Mouse (Mus musculus) stomach, embryonic 14.5 days (tissue): Measurements from ENCODE around the gene Cryl1. TPM values are rescaled to one million over a fixed set of nuclear protein-coding genes. Genes with fewer than 3 reads are reported as not detected.
A peak's percentile ranks its signal among the peaks of the same experiment; 100 is the strongest.

Source experiments
- ATAC-seq: fragments of 200-750 bp; cut with Nextera tagmentation; 2 replicates; pipeline ENCODE4 v1.8.0; 2017; ENCODE audit warnings: low read depth, moderate TSS enrichment; ENCODE audit not compliant: insufficient number of reproducible peaks, insufficient read depth, low FRiP score
- H3K27ac ChIP-seq: fragments of 300-500 bp; sonication (generic); 2 replicates; pipeline ENCODE4 v1.5.1; 2014; ENCODE audit warnings: mild to moderate bottlenecking, low read length, moderate library complexity, mixed read lengths
- H3K27me3 ChIP-seq: fragments of 300-500 bp; sonication (generic); 2 replicates; pipeline ENCODE4 v1.6.1; 2014; ENCODE audit warnings: low read length, control low read depth, mixed read lengths; ENCODE audit not compliant: control insufficient read depth, insufficient read depth
- H3K36me3 ChIP-seq: fragments of 300-500 bp; sonication (generic); 2 replicates; pipeline ENCODE4 v1.6.1; 2014; ENCODE audit warnings: mild to moderate bottlenecking, control low read depth, low read length, moderate library complexity, mixed read lengths; ENCODE audit not compliant: control insufficient read depth, insufficient read depth
- H3K4me1 ChIP-seq: fragments of 300-500 bp; sonication (generic); 2 replicates; pipeline ENCODE4 v1.6.1; 2014; ENCODE audit warnings: low read length, control low read depth, mixed read lengths; ENCODE audit not compliant: control insufficient read depth, insufficient read depth
- H3K4me2 ChIP-seq: fragments of 300-500 bp; sonication (generic); replicated peaks from 2 replicates; pipeline ENCODE4 v1.6.1; 2014; ENCODE audit warnings: low read depth, low read length, control low read depth
- H3K4me3 ChIP-seq: fragments of 300-500 bp; sonication (generic); 2 replicates; pipeline ENCODE4 v1.5.1; 2014; ENCODE audit warnings: low read depth, low read length, control low read depth
- H3K9ac ChIP-seq: fragments of 300-500 bp; sonication (generic); replicated peaks from 2 replicates; pipeline ENCODE4 v1.6.1; 2014; ENCODE audit warnings: low read depth, mild to moderate bottlenecking, control low read depth, low read length, moderate library complexity, mixed read lengths
- H3K9me3 ChIP-seq: fragments of 300-500 bp; sonication (generic); 2 replicates; pipeline ENCODE4 v1.6.1; 2016; ENCODE audit warnings: low read depth, low read length, control low read depth; ENCODE audit not compliant: control insufficient read depth
- WGBS: fragments of 180-500 bp; shearing (Covaris S2); extraction: QIAGEN DNeasy Blood & Tissue Kit; methylation state at CpG from one replicate; pipeline ENCODE4 v1.1.7; 2014; 5-methylcytosine and 5-hydroxymethylcytosine counted together
- polyA plus RNA-seq: library from polyadenylated mRNA; unstranded; fragments of >200 nt; fragmentation: Nextera tagmentation; extraction: Ambion mirVana; gene quantifications from 2 replicates; pipeline ENCODE4 v1.2.1, GENCODE M21; 2014

The Cryl1 gene
- polyA plus RNA-seq, 1 experiment from 2014 or later: 31.9 TPM

- Histone ChIP-seq H3K9me3 (no peaks in the 10 kb centered on the region), H3K27me3 (no peaks in the 10 kb centered on the region), H3K4me3 (no peak overlapping the region), H3K36me3 (no peaks in the 10 kb centered on the region), H3K4me2 (peak overlapping the region; percentile 16; the same call in 1 of the 2 replicates), H3K4me1 (0 out of 2 replicates have a peak, but pooled peaks cover 4% of the 10 kb centered on the region), H3K9ac (no peak overlapping the region), H3K27ac (no peak overlapping the region)
- ATAC-seq: peak; percentile 75; the same call in 1 of the 2 replicates
- WGBS: 2% methylated on average over 12 of the region's 12 CpGs
Observed at GRCm38 (mm10) chr14:57407039-57407987, 9.0 kb upstream of the Cryl1 start.

GRCm38 (mm10) chr14:57402815-57403214 is 4.5 kb upstream of the Cryl1 start:
- Histone ChIP-seq H3K4me1 (0 out of 2 replicates have a peak, but pooled peaks cover 4% of the 10 kb centered on the region), H3K4me3 (no peak overlapping the region), H3K27ac (no peak overlapping the region), H3K36me3 (no peaks in the 10 kb centered on the region), H3K9ac (no peak overlapping the region), H3K4me2 (no peak overlapping the region), H3K27me3 (no peaks in the 10 kb centered on the region), H3K9me3 (no peaks in the 10 kb centered on the region)
- ATAC-seq: no peak

GRCm38 (mm10) chr14:57398813-57399427 is 591 bp upstream of the Cryl1 start:
- Histone ChIP-seq H3K36me3 (no peaks in the 10 kb centered on the region), H3K4me1 (no peaks in the 10 kb centered on the region), H3K27me3 (no peaks in the 10 kb centered on the region), H3K9me3 (no peaks in the 10 kb centered on the region), H3K4me3 (peak overlapping the region; percentile 42), H3K4me2 (peak overlapping the region; percentile 83), H3K9ac (no peak overlapping the region; the same call in 1 of the 2 replicates), H3K27ac (peak overlapping the region; percentile 86)
- peak; percentile 61 for ATAC-seq
- WGBS: 8% methylated on average over 13 of the region's 13 CpGs

DNA sequence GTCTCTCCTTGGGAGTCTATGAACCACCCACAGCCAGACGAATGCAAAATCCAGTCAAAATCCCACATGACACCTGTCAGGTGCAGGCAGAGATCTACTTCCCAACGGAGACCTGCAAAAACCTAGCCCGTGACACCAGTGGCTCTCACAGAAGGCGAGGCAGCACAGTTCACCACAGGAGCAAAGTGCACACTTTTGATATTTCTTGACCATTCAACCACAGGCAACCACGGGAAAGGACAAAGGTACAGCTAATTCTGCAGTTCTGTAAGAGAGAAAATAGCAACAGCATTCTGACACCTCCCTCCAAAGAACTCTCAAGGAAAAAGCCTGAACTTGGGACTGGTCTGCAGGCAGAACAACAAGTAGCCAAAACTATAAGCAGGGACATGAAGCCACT is 1.1 kb downstream of the Cryl1 start:
- Histone ChIP-seq H3K36me3 (no peaks in the 10 kb centered on the region), H3K9me3 (no peaks in the 10 kb centered on the region), H3K9ac (no peak overlapping the region), H3K27ac (no peak overlapping the region), H3K4me1 (no peaks in the 10 kb centered on the region), H3K4me2 (no peak overlapping the region), H3K4me3 (no peak overlapping the region), H3K27me3 (no peaks in the 10 kb centered on the region)
- 85% methylated on average over 5 of the region's 5 CpGs for WGBS
- no peak for ATAC-seq

DNA sequence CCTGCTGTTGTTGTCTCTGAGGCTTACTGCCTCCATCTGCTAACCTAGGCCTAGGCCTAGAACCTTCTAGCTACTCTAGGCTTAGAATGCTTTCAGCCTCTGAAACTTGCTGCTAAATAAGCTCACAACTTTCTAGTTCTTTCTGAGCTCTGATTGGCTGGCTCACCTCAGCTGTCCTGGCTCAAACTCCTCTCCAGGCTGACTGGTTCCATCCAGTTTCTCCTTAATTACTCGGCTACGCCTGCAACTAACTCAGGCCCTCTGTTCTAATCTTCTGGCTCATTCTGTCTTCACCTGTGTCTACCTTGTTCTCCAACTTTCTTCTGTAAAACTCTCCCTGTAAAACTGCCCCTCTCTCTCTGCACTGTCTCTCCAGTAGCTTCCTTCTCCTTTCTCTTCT is 2.9 kb downstream of the Cryl1 start:
- WGBS: 82% methylated on average over 2 of the region's 2 CpGs
- H3K4me3 ChIP-seq: no peak overlapping the region
- H3K4me1 ChIP-seq: no peaks in the 10 kb centered on the region
- no peaks in the 10 kb centered on the region for H3K9me3 ChIP-seq
- H3K27ac ChIP-seq: no peak overlapping the region
- ATAC-seq: no peak
- H3K9ac ChIP-seq: no peak overlapping the region
- H3K36me3 ChIP-seq: no peaks in the 10 kb centered on the region
- H3K4me2 ChIP-seq: no peak overlapping the region
- H3K27me3 ChIP-seq: no peaks in the 10 kb centered on the region

GRCm38 (mm10) chr14:57392278-57392677 is 6.1 kb downstream of the Cryl1 start:
- Histone ChIP-seq H3K27me3 (no peaks in the 10 kb centered on the region), H3K27ac (no peak overlapping the region), H3K4me1 (0 out of 2 replicates have a peak, but pooled peaks cover under 1% of the 10 kb centered on the region), H3K9me3 (no peaks in the 10 kb centered on the region), H3K4me3 (no peak overlapping the region), H3K9ac (no peak overlapping the region), H3K4me2 (no peak overlapping the region), H3K36me3 (no peaks in the 10 kb centered on the region)
- 51% methylated on average over 5 of the region's 5 CpGs for WGBS
- no peak for ATAC-seq

DNA sequence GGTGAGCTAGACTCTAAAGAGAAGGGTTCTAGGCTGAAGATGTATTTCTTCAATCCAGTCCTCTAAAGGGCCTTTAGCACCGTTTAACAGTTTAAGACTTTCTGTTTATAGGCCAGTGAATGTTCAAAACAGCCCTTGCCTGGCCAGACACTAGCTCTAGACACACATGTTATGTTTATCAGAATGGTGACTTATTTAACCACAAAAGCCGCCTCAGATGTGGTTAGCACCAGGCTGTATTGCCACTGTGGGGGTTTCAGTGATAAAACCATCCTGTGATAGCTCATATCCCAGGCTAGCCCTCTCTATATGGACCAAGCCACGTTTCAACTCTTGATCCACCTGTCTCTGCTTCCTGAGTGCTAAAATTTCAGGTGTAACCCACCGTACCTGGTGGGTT is 6.7 kb downstream of the Cryl1 start:
- WGBS: 70% methylated on average over 4 of the region's 4 CpGs
- H3K27me3 ChIP-seq: no peaks in the 10 kb centered on the region
- no peak overlapping the region for H3K4me3 ChIP-seq
- H3K4me2 ChIP-seq: no peak overlapping the region
- no peaks in the 10 kb centered on the region for H3K36me3 ChIP-seq
- H3K9ac ChIP-seq: no peak overlapping the region
- H3K27ac ChIP-seq: no peak overlapping the region
- H3K4me1 ChIP-seq: 0 out of 2 replicates have a peak, but pooled peaks cover 3% of the 10 kb centered on the region
- no peak for ATAC-seq
- H3K9me3 ChIP-seq: no peaks in the 10 kb centered on the region

DNA sequence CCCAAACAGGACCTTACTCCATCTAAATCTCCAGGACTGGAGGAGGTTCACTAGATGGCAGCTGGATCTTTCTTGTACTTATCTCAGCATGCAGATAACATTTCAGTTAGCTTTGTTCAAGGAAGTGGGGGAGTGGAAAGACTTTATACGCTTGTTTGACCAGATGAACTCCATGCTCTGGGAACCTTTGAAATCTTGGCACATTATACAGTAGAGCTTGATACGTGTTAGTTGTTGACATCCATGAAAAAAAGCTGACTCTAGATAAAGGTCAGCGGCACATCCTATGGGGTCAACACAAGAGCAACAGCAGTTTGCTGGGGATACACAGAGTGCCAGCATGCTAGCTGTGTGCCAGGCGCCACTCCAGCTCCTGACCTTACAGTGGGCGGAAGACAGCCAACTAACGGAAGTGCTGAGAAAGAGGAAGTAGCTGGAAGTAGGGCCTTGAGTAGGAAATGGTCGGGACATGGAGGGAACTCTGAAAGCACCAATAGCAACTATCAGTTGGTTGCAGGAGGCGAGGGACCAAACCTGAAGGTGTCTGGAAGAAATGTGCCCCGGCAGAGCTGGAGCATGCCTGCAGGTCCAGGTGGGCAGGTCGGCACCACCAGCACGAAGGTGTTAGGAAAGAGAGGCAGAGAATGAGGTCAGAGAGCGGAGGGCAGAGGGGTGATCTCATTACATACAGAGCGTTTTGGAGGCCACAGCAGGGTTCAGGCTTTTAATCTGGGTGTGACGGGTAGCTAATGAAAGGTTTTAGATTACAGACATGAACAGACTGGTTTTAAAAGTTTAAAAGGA is 11.4 kb downstream of the Cryl1 start:
- 59% methylated on average over 14 of the region's 14 CpGs for WGBS
- Histone ChIP-seq H3K9ac (no peak overlapping the region), H3K4me1 (0 out of 2 replicates have a peak, but pooled peaks cover 3% of the 10 kb centered on the region), H3K4me3 (no peak overlapping the region), H3K27ac (no peak overlapping the region), H3K9me3 (no peaks in the 10 kb centered on the region), H3K4me2 (no peak overlapping the region), H3K36me3 (no peaks in the 10 kb centered on the region), H3K27me3 (no peaks in the 10 kb centered on the region)
- no peak for ATAC-seq
